Mouse (Mus musculus) neural tube, embryonic 11.5 days (tissue): ENCODE results near the gene Zfyve19. TPM values are rescaled to one million over a fixed set of nuclear protein-coding genes. Genes with fewer than 3 reads are reported as not detected.

ENCODE experiments used
- ATAC-seq: fragments of 200-750 bp; cut with Nextera tagmentation; 2 replicates; pipeline ENCODE4 v1.8.0; 2017; ENCODE audit warnings: moderate number of reproducible peaks, mild to moderate bottlenecking, moderate TSS enrichment, moderate library complexity; ENCODE audit not compliant: insufficient read depth, low FRiP score, low TSS enrichment
- DNase-seq: peaks from one replicate; pipeline ENCODE4 v3.0.0-alpha.2; 2015; ENCODE audit warnings: low spot score
- H3K27ac ChIP-seq: fragments of 300-500 bp; sonication (generic); 2 replicates; pipeline ENCODE4 v1.5.1; 2014; ENCODE audit warnings: low read depth, mild to moderate bottlenecking, low read length
- H3K27me3 ChIP-seq: fragments of 300-500 bp; sonication (generic); 2 replicates; pipeline ENCODE4 v1.6.1; 2014; ENCODE audit warnings: mild to moderate bottlenecking, low read length, mixed read lengths; ENCODE audit not compliant: control insufficient read depth, insufficient read depth
- H3K36me3 ChIP-seq: fragments of 300-500 bp; sonication (generic); 2 replicates; pipeline ENCODE4 v1.6.1; 2014; ENCODE audit warnings: mild to moderate bottlenecking, low read length, moderate library complexity, mixed read lengths; ENCODE audit not compliant: control insufficient read depth, insufficient read depth
- H3K4me1 ChIP-seq: fragments of 300-500 bp; sonication (generic); 2 replicates; pipeline ENCODE4 v1.6.1; 2014; ENCODE audit warnings: low read length, mixed read lengths; ENCODE audit not compliant: control insufficient read depth, insufficient read depth
- H3K4me2 ChIP-seq: fragments of 300-500 bp; sonication (generic); 2 replicates; pipeline ENCODE4 v1.6.1; 2014; ENCODE audit warnings: low read depth, mild to moderate bottlenecking, moderate library complexity
- H3K4me3 ChIP-seq: fragments of 300-500 bp; sonication (generic); 2 replicates; pipeline ENCODE4 v1.5.1; 2014; ENCODE audit warnings: low read depth, low read length
- H3K9ac ChIP-seq: fragments of 300-500 bp; sonication (generic); 2 replicates; pipeline ENCODE4 v1.6.1; 2014; ENCODE audit warnings: mild to moderate bottlenecking, low read length
- H3K9me3 ChIP-seq: fragments of 300-500 bp; sonication (generic); 2 replicates; pipeline ENCODE4 v1.6.1; 2016; ENCODE audit warnings: low read length; ENCODE audit not compliant: control insufficient read depth
- WGBS: fragments of 180-500 bp; shearing (Covaris S2); extraction: QIAGEN DNeasy Blood & Tissue Kit; methylation state at CpG from one replicate; pipeline ENCODE4 v1.1.7; 2014; 5-methylcytosine and 5-hydroxymethylcytosine counted together
- polyA plus RNA-seq: library from polyadenylated mRNA; unstranded; fragments of >200 nt; fragmentation: Nextera tagmentation; extraction: Ambion mirVana; gene quantifications from 2 replicates; pipeline ENCODE4 v1.2.1, GENCODE M21; 2014

Zfyve19 gene
- 43.0 and 52.5 TPM in 2 replicates for polyA plus RNA-seq

DNA sequence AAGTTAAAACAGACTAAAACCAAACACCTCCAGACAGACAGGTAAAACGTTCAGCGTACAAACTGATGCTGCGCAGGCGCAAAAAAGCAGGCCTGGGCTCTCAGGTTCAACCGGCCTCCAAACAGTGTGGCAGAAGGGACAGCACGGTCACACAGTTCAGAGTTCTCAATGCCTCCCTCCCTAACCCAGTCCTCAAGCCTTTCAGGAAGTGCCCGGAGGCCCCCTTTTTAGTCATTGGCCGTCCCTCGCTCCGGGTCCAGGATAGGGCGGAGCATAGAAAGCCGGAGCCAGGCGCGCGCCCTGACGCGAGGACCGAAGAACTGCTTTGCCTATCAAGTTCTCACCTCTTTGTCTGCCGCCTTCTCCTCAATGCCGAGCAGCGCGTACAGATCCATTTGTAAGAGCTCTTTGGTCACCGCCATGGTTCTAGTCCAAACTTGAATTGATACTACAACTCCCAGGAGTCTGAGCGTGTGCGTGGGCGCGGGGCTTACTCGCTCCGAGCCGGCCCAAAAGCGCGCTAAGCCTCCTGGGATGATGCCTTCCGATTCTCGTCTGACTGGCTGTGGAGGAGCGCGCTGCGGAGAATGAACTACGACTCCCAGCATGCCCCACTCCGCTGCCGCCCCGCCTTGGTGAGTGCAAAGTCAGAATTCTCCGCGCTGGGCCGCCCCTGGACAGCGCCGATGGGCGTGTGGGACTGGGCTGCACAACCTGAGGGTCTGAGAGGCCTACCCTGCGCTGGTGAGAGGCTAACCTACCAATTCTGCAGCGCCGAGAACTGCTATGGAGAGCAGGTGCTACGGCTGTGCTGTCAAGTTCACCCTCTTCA, at the start of gene Zfyve19, which contains the start of gene Dnajc17:
Gene Zfyve19 (plus strand): TSS at position 274 of the 832 bp plus-strand sequence.
Gene Dnajc17 (minus strand): TSS at position 452 of the 832 bp plus-strand sequence.
- Histone ChIP-seq H3K27me3 (no peaks in the 10 kb centered on the region), H3K9ac (peak within 1 kb of the TSS; percentile 65), H3K27ac (peak within 1 kb of the TSS; percentile 49), H3K4me2 (peak within 1 kb of the TSS; percentile 56), H3K9me3 (no peaks in the 10 kb centered on the region), H3K36me3 (peaks cover 11% of the 10 kb centered on the region), H3K4me3 (peak within 1 kb of the TSS; percentile 66), H3K4me1 (peaks cover 3% of the 10 kb centered on the region; the same call in 1 of the 2 replicates)
- WGBS: under 1% methylated on average over 51 of the region's 51 CpGs
- ATAC-seq (peak; percentile 95), DNase-seq (peak; percentile 96)

DNA sequence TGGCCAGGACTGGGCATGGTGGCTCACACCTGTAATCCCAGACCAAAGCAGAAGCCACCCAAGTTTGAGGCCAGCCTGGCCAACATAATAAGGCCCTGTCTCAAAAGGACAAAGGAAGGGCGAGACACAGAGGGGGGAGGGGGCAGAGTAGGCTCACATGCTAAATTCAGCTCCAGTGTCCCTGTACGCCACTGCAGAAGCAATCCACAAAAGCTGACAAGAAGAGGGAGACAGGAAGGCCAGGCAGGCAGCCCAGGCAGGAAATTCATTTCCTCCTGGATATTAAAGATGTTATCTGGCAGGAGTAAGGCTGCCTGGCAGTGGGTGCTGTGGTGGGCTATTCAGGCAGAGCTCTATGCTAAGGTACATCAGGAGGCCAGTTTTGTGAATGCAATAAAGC, 47.2 kb upstream of the Zfyve19 start:
- H3K27me3 ChIP-seq: 0 out of 2 replicates have a peak, but pooled peaks cover 4% of the 10 kb centered on the region
- no peak for ATAC-seq
- no peaks in the 10 kb centered on the region for H3K9me3 ChIP-seq
- H3K4me1 ChIP-seq: no peaks in the 10 kb centered on the region
- H3K4me3 ChIP-seq: no peak overlapping the region
- DNase-seq: no peak
- no peaks in the 10 kb centered on the region for H3K36me3 ChIP-seq
- H3K9ac ChIP-seq: no peak overlapping the region
- no peak overlapping the region for H3K27ac ChIP-seq
- no peak overlapping the region for H3K4me2 ChIP-seq
- WGBS: 33% methylated on average over 2 of the region's 2 CpGs

DNA sequence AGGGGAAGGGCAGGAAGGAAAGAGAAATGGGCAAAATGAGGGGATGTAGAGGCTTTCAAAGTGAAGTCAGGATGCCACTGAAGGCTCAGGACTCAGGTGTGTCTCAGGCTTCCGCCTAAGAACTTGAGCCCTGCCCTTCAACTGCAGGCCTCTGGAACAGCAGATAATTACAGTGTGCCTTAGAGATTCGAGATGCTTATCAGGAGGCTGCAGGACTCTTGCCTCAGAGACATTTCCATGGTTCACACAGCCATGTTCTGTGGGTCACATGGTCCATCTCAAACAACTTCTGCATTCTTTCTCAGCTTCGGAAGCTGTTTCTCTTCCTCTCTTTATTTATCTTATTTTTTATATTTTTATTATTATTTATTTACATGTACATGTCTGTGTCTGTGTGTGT, 45.3 kb upstream of the Zfyve19 start:
- Histone ChIP-seq H3K4me1 (no peaks in the 10 kb centered on the region), H3K9me3 (no peaks in the 10 kb centered on the region), H3K4me2 (no peak overlapping the region), H3K27me3 (peaks cover 16% of the 10 kb centered on the region), H3K9ac (no peak overlapping the region), H3K4me3 (no peak overlapping the region), H3K27ac (no peak overlapping the region), H3K36me3 (no peaks in the 10 kb centered on the region)
- DNase-seq (no peak), ATAC-seq (no peak)
- WGBS: 71% methylated on average over 3 of the region's 3 CpGs

DNA sequence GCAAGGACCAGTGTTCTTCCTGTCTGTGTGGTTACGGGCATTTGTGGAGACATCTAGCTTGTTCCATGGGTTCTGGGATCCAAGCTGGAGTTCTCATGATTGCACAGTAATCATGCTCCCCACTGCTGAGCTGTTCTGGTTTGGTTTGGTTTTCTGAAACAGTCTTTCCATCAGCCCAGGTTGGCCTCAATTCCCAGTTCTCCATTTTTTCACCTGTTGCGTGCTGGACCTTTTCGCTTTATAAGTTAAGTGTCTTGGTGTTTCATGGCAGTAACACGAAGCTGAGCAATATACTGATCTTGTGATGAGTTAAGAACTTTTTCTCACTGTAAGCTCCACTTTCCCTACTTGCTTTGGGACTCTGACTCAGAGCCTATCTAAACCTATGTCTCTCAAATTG, 44.4 kb upstream of the Zfyve19 start:
- H3K27ac ChIP-seq: no peak overlapping the region
- no peak overlapping the region for H3K9ac ChIP-seq
- H3K4me3 ChIP-seq: no peak overlapping the region
- H3K27me3 ChIP-seq: peaks cover 19% of the 10 kb centered on the region
- H3K36me3 ChIP-seq: no peaks in the 10 kb centered on the region
- no peaks in the 10 kb centered on the region for H3K4me1 ChIP-seq
- H3K4me2 ChIP-seq: no peak overlapping the region
- WGBS: 91% methylated on average over 4 of the region's 4 CpGs
- no peak for ATAC-seq
- no peak for DNase-seq
- H3K9me3 ChIP-seq: no peaks in the 10 kb centered on the region

DNA sequence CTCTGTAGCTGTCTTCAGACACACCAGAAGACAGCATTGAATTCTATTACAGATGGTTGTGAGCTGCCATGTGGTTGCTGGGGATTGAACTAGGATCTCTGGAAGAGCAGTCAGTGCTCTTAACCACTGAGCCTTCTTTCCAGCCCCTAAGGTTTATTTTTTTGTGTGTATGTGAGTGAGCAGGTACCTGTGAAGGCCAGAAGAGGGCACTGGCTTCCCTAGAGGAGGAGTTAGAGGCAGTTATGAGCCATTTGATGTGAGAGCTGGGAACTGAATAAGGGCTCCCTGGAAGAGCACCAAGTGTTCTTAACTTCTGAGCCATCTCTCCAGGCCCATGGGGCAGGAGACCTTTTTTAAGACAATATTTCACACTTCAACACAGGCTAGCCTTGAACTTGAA, 43.0 kb upstream of the Zfyve19 start:
- H3K9ac ChIP-seq: no peak overlapping the region
- H3K4me2 ChIP-seq: no peak overlapping the region
- no peaks in the 10 kb centered on the region for H3K36me3 ChIP-seq
- H3K27me3 ChIP-seq: peaks cover 22% of the 10 kb centered on the region
- H3K4me3 ChIP-seq: no peak overlapping the region
- no peaks in the 10 kb centered on the region for H3K9me3 ChIP-seq
- H3K27ac ChIP-seq: no peak overlapping the region
- ATAC-seq: no peak
- no peaks in the 10 kb centered on the region for H3K4me1 ChIP-seq
- DNase-seq: no peak

DNA sequence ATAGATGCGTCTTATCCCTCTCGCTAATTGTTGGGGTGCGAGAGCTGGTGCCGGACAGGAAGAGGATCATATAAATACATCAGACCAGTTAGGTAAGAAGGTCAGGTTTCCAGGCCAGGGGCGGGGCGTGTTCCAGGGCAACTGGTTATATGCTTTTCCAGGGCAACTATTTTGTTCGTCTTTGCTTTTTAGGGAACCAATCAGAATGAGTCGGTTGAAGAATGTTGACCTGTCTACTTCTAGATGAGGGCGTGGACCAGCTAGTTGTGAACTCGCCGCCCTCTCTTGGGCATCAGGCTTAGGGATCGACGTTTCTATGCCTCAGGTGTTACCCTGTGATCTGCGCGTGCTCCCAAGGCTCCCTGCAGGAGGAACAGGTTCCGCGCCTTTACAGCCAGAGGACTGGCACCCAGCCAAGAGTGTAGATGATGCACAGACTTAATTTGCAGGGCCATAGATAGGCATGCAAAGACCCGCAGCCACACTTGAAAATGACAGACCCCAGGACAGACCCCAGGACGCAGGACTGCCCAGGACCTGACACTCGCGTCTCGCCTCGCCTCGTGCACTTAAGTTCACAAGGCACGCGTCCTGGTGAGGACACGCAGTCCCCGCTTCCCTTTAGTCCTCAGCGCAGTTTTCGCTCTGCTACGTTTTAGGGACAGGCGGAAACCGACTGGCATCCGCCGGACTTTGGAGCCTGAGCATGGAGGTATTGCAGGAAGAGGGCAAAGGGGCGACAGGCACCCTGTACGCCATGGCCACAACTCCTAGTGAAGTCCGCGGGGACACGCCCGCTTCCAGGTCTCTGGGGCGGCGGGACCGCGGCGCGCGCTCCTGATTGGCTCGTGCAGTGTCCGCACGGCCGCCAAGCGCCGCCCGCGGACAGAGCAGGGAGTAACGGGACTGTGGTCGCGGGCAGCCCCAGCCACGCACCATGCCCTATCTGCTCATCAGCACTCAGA, 41.2 kb upstream of the Zfyve19 start, which contains the start of gene Gchfr:
Gene Gchfr (plus strand): TSS at position 873 of the 965 bp plus-strand sequence.
- Histone ChIP-seq H3K9ac (peak within 1 kb of the TSS; percentile 49; the same call in 1 of the 2 replicates), H3K27ac (no peak within 1 kb of the TSS), H3K9me3 (no peaks in the 10 kb centered on the region), H3K36me3 (no peaks in the 10 kb centered on the region; the same call in 1 of the 2 replicates), H3K4me1 (0 out of 2 replicates have a peak, but pooled peaks cover 3% of the 10 kb centered on the region), H3K4me2 (peak within 1 kb of the TSS; percentile 98), H3K27me3 (peaks cover 22% of the 10 kb centered on the region), H3K4me3 (peak within 1 kb of the TSS; percentile 45)
- WGBS: under 1% methylated on average over 53 of the region's 60 CpGs
- peak; percentile 84 for ATAC-seq
- peak; percentile 80 for DNase-seq

DNA sequence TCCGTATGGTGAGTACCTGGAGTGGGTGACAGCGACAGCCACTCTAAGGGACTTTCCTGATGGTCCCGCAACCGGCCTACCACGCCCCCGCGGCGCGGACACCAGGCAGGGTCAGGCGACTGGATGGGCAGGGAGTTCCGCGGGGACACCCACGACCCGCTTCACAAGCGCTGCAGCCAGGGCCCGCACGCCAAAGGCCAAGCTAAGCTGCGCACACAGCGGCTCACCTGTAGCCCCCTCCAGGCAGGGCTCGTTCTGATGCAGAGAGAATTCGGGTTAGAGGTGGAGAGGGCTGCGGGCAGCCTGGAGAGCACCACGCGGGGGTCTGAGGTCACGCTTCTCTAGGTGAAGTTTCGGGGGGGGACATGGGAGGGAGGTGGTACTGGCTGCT, 40.6 kb upstream of the Zfyve19 start:
- ATAC-seq: no peak; the same call in none of the 2 replicates

DNA sequence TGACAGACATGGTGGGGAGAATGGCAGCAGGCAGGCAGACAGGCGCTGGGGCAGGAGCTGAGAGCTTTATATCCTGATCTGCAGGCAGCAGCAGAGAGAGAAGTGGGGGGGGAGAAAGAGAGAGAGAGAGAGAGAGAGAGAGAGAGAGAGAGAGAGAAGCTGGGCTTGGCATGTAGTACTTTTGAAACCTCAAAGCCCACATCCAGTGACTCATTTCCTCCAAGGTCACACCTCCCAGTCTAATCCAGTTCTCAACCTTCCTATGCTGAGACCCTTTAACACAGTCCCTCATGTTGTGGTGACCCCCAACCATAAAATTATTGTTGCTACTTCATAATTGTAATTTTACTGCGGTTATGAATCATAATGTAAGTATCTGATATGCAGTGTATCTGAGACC, 38.1 kb upstream of the Zfyve19 start:
- Histone ChIP-seq H3K9me3 (no peaks in the 10 kb centered on the region), H3K9ac (no peak overlapping the region), H3K4me1 (peaks cover 27% of the 10 kb centered on the region), H3K4me2 (no peak overlapping the region), H3K27ac (no peak overlapping the region), H3K27me3 (peaks cover 22% of the 10 kb centered on the region), H3K4me3 (no peak overlapping the region), H3K36me3 (no peaks in the 10 kb centered on the region; the same call in 1 of the 2 replicates)
- no peak for ATAC-seq
- DNase-seq: no peak
- WGBS: 89% methylated on average over 2 of the region's 2 CpGs

More for the DNA sequence above, 40.6 kb upstream of the Zfyve19 start:
- Histone ChIP-seq H3K9ac (no peak overlapping the region; the same call in 1 of the 2 replicates), H3K27ac (no peak overlapping the region), H3K9me3 (no peaks in the 10 kb centered on the region), H3K27me3 (peaks cover 22% of the 10 kb centered on the region), H3K4me3 (peak overlapping the region; percentile 45), H3K4me2 (peak overlapping the region; percentile 98), H3K36me3 (no peaks in the 10 kb centered on the region; the same call in 1 of the 2 replicates), H3K4me1 (peaks cover 8% of the 10 kb centered on the region)
- 4% methylated on average over 26 of the region's 26 CpGs for WGBS
- no peak for DNase-seq
